In the genomic region with DNA sequence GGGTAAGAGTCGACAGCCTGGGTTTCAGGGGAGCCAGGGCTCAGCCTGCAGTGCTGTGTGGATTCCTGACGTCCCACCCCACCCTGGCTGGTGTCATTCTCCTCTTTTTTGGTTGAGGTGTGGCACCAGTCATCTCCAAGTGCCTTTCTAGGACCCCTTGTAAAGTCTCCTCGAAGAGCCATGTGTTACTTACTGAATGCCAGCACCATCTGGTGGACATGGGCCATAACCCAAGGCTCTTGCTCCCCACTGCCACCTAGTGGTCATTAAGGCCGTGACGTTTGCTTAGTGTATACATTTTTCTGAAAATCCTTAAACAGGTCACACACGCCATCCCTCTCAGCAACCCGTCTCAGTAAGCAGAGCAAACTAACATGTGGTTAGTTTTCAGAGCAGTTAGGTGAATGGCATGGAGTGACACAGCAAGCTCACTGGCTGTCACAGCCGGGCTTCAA, we compare ENCODE assay signal across 8 mouse cellular contexts. TPM values are rescaled to one million over a fixed set of nuclear protein-coding genes. Genes with fewer than 3 reads are reported as not detected.
DNase-seq lines count a peak whose midpoint lies in the region; ATAC-seq lines count a peak whose summit lies in the region.

No protein-coding gene starts in this region.

- H3K4me3 ChIP-seq in forebrain, embryonic 16.5 days (replicated peaks; ENCODE audit: low read length), result no peak overlapping the region
- H3K4me3 ChIP-seq in hindbrain, embryonic 13.5 days, result no peak overlapping the region

- peak; percentile 78 for DNase-seq in MN1 (ENCODE audit: low spot score)
- DNase-seq in cerebellum, adult 11 months, result peak; percentile 44
- peak; percentile 72 to 78 for DNase-seq in layer of hippocampus, postnatal 10 days (ENCODE audit: low spot score in 2 of 2)
- DNase-seq in lung, postnatal 14 days, result peak; percentile 84
- peak; percentile 92 for DNase-seq in retina, postnatal 1 day
- DNase-seq in thymus, postnatal 4 days, result peak; percentile 85

- H3K9me3 ChIP-seq in forebrain, embryonic 16.5 days (ENCODE audit: control insufficient read depth, low read length), result no peaks in the 10 kb centered on the region
- H3K9me3 ChIP-seq in hindbrain, embryonic 13.5 days, result no peaks in the 10 kb centered on the region

- no peak overlapping the region for H3K4me2 ChIP-seq in forebrain, embryonic 16.5 days (ENCODE audit: low read length)
- H3K4me2 ChIP-seq in hindbrain, embryonic 13.5 days, result no peak overlapping the region

- ATAC-seq in forebrain, embryonic 16.5 days, result peak; percentile 64
- ATAC-seq in hindbrain, embryonic 13.5 days (ENCODE audit: low FRiP score), result peak; percentile 70

- H3K36me3 ChIP-seq in forebrain, embryonic 16.5 days (ENCODE audit: control insufficient read depth, insufficient read depth), result no peaks in the 10 kb centered on the region
- H3K36me3 ChIP-seq in hindbrain, embryonic 13.5 days, result no peaks in the 10 kb centered on the region

- 19% methylated on average over 8 of the region's 8 CpGs for WGBS in forebrain, embryonic 16.5 days
- 20% methylated on average over 8 of the region's 8 CpGs for WGBS in hindbrain, embryonic 13.5 days

- H3K4me1 ChIP-seq in forebrain, embryonic 16.5 days (replicated peaks; ENCODE audit: control insufficient read depth, insufficient read depth, low read length), result no peaks in the 10 kb centered on the region
- no peaks in the 10 kb centered on the region for H3K4me1 ChIP-seq in hindbrain, embryonic 13.5 days (replicated peaks)

- no peak overlapping the region for H3K9ac ChIP-seq in forebrain, embryonic 16.5 days (replicated peaks; ENCODE audit: low read depth, low read length)
- no peak overlapping the region for H3K9ac ChIP-seq in hindbrain, embryonic 13.5 days

- H3K27me3 ChIP-seq in forebrain, embryonic 16.5 days (replicated peaks; ENCODE audit: control insufficient read depth, insufficient read depth, low read length), result no peaks in the 10 kb centered on the region
- no peaks in the 10 kb centered on the region for H3K27me3 ChIP-seq in hindbrain, embryonic 13.5 days

- no peak overlapping the region for H3K27ac ChIP-seq in forebrain, embryonic 16.5 days (ENCODE audit: low read length)
- H3K27ac ChIP-seq in hindbrain, embryonic 13.5 days, result no peak overlapping the region

RNA-seq across cellular contexts. Expression of a gene that starts 10.3 kb away (rescaled TPM):
- 37.5 and 39.6 TPM in 2 replicates for polyA plus RNA-seq in forebrain, embryonic 16.5 days (2015; fragmentation: Nextera tagmentation; extraction: Ambion mirVana)
- polyA plus RNA-seq in hindbrain, embryonic 13.5 days (2015; fragmentation: Nextera tagmentation; extraction: Ambion mirVana), result 26.8 and 32.3 TPM in 2 replicates
- 10 to 100 TPM; 48.3 to 51.5 TPM for total RNA-seq in layer of hippocampus, postnatal 10 days (2021)
